Mouse (Mus musculus) right cerebral cortex, postnatal 36 days (tissue): ENCODE measurements around the gene Hoxb8.

Source experiments
- DNase-seq, 2 experiments: peaks; one replicate each; pipeline ENCODE4 v3.0.0; 2022; ENCODE audit warnings: low spot score in 2 of 2, mixed read lengths in 1 of 2

The Hoxb8 gene

DNA sequence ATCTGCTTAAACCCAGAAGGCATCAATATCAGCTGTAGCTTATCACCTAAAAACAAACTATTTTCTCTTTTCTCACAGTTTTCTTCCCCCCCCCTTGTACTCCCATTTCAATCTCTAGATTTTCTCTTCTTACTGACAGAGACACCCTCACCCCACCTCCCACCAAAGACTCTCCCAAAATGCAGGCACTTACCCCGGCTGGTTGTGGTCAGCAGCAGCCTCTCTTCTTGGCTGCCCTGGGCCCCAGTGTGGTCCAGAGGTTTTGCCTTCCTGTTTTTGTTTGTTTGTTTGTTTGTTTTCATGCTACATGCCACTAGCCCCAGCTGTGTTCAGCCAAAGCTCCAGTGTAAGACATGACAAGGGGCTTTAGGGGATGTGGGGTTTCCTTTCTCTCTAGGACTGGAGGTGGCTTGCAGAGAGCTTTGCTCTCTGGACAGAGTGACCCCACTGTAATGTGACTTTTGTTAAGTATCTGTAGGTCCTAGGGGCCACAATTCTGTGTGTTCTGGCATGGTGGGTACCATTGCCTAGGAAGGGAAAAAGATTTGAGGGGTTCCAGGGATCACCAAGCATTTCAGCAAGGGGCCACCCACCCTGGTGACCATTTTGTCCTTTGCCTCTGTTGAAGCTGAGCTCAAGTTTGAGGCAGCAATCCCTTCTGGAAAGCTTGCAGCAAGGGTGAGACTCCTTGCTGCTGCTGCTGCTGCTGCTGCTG lies 13.5 kb upstream of the Hoxb8 start:
- no peak for DNase-seq

DNA sequence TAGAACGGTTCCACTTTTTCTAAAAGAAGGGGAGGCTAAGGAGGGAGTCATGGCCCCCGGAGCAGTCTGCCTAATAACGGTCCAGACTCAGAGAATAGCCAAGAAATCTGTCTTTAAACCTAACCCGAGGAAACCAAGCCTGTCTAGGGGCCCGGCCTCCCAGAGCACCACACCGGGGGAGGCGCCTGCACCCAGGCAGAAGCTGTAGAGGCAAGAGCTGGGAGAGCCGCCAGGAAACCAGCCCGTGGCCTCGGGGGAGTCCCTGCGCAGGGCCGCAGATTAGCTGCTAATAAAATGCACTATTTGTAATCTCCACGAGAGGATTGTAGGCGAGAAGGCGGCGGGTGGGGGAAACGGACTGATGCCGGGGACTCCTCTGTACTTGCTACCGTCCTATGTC lies 11.8 kb upstream of the Hoxb8 start:
- DNase-seq = no peak

DNA sequence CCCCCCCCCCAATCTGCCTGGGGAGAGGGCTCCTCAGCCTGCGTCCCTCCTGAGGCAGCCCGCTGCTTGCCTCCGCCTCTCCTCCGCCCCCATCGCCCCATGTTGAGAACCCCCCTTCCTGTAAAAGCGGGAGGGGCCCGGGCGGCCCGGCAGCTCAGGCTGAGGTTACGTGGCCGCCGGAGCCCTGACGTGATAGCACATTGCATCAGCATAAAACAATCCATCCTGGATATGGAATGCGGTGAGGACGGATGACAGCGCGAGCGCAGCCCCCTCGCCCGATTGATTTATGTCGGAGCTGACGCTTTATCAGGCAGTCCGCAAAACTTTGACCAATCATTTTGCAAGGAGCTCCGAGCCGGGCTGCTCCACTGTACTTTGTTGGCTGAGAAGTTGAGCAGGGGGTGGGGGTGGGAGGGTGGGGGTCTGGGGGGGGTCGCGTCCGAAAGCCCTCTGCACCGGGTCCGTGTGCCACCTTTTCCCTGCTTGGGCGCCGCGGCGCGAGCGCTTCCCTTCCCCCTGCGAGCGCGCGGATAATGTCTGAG lies 10.6 kb upstream of the Hoxb8 start, which contains the start of gene Hoxb9:
Gene Hoxb9, plus strand, starts transcription at position 462 of the 545 bp plus-strand sequence.
- DNase-seq = no peak

DNA sequence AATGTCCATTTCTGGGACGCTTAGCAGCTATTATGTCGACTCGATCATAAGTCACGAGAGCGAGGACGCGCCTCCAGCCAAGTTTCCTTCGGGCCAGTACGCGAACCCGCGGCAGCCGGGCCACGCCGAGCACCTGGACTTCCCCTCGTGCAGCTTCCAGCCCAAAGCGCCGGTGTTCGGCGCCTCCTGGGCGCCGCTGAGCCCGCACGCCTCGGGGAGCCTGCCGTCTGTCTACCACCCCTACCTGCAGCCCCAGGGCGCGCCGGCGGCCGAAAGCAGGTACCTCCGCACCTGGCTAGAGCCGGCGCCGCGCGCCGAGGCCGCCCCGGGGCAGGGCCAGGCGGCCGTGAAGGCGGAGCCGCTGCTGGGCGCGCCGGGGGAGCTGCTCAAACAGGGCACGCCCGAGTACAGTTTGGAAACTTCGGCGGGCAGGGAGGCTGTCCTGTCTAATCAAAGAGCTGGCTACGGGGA lies 10.1 kb upstream of the Hoxb8 start:
- no peak for DNase-seq

DNA sequence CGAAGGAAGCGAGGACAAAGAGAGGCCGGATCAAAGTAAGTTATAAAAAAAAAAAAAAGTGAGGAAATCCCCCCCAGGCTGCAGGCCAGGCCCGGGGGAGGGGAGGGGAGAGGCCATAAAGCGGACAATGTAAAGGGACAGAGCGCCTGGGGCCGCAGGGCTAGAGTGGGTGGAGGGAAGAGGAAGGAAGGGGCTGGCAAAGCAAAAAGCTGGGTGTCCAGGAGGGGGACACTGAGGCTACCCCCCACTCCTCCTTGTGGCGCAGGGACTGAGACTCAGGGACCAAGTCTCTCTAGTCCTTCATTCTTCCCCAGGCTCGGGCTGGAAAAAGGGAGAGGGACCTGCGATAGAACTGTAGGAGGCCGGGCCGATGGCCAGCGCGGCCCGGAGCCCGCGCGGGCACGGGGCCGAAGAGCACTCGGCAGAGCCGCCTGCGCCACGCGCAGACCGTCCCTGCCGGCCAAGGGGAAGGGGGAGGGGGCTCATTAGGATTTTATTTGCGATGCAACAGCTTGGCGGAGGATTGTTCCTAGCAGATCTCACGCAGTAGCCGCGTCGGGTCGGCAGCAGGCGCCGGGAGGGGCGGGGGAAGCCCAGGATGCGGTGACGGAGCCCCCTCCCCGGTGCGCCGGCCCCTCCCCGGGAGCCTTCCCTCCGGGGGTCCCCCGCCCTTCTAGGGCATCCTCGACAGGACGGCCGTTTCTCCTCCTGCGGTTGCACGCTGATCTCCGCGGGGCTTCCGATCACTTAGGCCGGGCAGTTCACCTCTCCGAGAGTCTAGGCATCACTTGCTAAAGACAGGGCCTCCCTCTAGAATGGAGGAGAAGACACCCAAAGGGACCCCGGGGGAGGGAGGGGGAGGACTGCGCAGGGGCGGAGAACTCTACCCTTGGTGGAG lies 9.4 kb upstream of the Hoxb8 start:
- no peak for DNase-seq

DNA sequence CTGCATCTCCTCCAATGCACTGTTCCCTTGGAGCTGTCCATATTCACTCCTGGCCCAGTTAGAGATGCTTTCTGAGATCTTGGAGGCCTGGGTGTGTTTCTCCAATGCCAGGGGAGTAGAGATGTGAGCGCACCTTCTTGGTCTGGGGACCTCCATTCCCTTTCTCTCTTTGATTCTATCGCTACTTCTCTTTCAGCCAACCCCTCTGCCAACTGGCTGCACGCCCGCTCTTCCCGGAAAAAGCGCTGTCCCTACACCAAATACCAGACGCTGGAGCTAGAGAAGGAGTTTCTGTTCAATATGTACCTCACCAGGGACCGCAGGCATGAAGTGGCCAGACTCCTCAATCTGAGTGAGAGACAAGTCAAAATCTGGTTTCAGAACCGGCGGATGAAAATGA lies 7.3 kb upstream of the Hoxb8 start:
- DNase-seq = no peak

DNA sequence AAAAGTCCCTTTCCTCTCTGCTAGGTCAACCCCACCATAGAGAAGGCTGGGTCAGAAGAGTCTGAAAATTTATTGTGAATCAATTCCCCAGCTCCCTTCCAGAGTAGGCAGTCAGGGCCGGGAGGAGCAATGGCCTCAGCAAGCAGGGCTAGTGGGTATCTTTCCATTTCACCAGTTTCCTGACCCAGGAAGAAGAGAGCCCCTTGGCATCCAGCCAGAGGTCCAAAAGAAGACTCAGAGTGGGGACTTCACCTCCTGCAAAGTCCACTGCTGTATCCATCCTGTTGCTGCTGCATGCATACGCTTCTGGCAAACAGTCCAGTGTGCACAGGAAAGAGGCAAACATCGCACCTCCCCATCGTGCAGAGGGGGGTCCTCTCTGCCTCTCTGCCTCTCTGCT lies 5.8 kb upstream of the Hoxb8 start:
- DNase-seq = no peak

DNA sequence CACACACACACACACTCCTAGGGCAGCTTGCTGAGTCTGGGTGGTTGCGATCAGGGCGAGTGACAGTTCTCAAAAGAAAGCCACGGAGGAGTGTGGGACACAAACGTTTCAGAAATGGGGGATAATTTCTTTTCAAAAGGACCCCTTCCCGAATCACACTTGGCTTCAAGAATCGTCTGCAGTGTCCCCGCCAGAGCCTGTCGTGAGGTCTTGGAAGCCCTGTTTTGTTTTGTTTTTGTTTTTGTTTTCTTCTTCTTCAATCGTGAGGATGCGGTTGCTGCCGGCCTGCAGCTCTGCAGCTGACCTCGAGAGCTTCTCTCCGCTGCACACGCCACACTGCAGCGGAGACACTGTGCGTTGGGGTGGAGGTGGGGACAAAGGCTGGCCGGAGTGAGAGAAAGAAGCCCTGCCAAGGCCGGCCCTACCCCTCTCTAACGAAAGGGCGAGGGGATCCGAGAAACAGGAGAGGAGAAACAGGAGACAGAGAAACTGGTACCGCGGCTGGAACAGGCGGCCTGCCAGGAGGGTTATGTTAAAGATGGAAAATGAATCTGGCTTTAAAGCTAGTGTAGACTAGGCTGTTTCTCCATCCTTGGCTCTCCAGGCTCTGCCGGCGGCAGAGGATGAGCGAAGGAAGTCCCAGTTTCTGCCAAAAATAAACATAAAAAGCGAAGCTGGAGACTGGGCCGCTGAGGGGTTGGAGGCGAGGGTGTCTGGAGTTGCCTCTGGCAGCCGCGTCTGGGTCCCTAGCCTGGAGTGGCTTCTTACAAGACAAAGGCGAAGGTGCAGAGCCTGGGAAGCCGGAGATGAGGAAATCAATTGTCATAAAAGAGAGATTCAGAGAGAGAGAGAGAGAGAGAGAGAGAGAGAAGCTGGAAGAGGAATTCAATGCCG lies 4.3 kb upstream of the Hoxb8 start:
- no peak for DNase-seq

DNA sequence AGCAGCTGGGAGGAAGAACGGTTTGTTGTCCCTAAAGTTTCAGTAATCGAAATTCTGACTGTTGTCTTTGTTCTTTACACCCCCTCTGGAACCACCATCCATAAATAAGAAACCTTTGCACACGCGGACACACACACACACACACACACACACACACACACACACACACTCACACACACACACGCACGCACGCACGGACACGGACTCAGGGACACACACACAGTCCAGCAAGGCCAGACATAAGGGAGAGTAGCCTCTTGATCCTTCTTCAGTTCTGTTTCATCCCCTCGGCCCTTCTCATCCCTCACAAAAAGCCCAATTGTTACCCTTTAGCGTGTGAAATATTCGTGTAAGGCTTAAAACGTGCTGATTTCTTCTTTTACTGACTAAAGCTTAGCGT lies 3.4 kb upstream of the Hoxb8 start:
- no peak for DNase-seq

DNA sequence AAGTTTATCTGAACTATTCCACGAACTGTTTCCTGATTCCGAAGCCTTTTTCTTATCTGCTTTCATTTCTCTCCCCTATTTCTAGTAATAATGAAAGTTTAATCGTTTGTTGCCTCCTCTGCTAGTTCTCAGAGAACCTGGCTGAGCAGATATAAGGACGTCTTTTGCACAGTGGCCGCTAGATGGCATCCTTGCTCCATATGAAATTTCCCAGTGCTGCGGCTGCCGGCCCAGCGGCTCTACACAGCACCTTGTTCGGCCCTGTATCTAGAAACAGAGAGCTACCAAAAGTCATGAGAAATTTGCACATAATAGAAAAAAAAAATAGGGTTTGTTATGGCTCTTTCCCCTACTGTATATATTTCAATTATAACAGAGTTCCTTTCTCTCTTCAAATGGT lies 2.9 kb upstream of the Hoxb8 start:
- peak; percentile 64 to 69 for DNase-seq

DNA sequence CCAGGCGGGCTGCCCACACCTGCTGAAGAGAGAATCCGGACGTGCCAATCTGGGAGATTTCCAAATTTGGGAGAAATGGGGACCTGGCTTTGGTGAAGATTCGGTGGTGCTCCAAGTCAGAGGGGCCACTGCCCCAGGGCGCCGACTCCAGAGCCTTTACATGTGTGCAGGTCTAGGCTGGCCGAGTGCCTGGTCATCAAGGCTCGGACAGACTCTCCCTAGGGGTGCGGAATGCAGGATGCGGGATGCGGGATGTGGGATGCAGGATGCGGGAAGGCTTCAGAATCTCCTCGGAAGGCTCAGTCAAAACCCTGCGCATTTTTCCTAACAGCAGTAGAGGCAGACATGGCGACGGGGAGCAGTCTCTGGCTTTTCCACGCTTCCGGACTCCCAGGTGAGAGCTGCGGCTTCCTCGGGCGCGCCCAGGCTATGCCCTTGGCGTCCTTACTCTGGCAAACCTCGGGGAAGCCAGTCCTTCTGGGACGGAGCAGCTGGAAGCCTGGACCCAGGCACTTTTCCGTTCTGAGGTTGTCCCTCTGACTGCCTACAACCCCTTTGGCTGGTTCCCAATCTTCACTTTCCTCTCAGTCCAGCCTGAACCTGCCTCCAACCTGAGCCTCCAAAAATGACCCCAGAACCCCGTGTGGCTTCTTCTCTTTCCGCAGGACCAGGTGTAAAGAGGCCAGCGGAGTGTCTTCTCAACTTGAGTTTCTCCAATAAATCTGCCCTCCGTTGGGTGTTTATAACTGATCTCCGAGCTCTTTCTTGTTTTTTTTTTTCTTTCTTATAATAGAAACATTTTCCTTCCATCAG lies 2.1 kb upstream of the Hoxb8 start:
- DNase-seq = no peak

DNA sequence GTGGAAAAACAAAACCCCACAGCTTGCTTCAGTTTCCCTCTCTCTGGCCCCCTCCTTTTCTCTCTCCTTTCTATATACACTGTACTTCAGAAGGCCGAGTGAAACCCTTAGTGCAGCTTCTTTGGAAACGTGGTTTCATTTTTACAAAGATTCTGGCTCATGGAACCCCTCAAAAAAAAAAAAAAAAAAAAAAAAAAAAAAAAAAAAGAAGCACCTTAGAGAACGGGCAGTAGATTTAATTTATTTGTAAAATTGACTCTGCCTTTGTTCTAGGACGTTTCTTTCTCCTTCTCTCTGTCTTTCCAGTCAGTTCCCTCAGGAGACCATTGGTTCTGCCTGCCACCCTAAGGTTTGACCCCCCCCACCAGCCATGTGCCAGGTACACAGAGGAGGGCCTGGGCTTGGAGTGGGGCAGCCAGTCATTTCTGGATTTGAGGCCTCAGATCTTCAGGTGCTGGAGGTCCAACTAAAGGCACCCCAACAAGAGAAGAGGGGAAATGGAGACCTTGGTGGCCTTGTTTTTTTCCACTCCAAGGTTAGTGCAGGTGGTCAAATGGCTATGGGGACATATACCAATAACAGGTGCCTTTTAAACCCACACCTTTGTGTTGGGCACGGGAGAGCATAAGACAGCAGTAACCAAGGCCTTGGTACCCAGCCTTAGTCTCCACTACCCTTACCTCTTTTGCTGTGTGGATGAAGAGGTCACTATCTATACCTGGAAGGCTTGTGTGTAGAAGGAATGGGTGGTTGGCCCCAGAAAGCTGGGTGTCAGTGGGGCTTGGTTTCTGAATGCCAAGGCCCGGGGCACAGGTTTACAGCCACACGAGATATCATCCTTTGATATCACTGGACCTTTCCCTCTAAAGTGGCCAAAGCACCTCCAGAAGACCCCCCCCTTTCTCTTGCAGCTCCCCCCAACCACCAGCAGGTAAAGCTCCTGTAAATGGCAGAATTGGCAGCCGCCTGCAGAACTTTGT lies 1.0 kb upstream of the Hoxb8 start:
- DNase-seq = no peak

DNA sequence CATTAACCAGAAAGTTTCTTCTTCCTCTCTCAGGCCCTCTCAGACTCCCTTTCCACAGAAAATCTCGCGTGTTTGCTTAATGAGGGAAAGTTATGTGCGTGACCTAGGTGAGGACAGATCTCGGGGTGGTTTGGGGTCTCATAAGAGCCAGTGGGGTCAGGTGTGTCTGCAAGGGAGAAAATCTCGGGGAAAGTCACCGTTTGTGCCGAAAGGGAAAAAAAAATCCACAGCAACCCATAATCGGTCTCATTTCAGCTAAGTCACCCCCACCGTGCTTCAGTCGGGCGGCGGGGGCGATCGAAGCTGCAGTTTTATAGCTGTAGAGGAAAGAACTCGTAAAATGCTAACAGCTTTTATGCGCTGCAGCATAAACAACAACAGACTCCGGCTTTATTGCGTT lies 309 bp upstream of the Hoxb8 start:
- DNase-seq = no peak

DNA sequence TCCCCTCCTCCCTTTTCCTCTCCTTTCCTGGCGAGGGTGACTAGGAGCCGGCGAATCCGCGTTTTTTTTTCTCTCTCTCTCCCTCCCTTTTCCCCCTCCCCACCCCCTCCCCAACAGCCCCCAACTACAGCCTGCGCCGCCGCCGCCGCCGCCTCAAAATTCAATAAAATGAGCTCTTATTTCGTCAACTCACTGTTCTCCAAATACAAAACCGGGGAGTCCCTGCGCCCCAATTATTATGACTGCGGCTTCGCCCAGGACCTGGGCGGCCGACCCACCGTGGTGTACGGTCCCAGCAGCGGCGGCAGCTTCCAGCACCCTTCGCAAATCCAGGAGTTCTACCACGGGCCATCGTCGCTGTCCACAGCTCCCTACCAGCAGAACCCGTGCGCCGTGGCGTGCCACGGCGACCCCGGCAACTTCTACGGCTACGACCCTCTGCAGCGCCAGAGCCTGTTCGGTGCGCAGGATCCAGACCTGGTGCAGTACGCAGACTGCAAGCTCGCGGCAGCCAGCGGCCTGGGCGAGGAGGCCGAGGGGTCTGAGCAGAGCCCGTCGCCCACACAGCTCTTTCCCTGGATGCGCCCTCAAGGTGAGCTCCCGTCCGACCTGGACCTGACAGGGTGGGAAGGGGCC lies 1.2 kb downstream of the Hoxb8 start:
- DNase-seq = no peak

DNA sequence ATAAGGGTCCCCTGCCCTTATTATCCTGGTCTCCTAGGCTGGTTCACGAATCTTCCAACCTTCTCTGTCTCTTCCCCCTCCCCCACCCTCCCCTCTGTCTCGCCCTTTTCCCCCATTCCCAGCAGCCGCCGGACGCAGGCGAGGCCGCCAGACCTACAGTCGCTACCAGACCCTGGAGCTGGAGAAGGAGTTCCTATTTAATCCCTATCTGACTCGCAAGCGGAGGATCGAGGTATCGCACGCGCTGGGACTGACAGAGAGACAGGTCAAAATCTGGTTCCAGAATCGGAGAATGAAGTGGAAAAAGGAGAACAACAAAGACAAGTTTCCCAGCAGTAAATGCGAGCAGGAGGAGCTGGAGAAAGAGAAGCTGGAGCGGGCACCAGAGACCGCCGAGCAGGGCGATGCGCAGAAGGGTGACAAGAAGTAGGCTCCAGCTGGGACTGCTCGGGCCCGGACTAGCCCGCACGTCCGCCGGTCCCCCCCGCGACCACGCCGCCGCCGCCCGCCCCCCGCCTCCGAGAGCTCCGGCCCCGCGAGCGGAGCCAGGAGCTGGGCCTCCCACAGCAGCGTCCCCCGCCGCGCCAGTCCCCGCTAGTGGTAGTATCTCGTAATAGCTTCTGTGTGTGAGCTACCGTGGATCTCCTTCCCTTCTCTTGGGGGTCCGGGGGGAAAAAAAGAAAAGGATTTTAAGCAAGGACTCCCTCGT lies 2.5 kb downstream of the Hoxb8 start:
- no peak for DNase-seq

DNA sequence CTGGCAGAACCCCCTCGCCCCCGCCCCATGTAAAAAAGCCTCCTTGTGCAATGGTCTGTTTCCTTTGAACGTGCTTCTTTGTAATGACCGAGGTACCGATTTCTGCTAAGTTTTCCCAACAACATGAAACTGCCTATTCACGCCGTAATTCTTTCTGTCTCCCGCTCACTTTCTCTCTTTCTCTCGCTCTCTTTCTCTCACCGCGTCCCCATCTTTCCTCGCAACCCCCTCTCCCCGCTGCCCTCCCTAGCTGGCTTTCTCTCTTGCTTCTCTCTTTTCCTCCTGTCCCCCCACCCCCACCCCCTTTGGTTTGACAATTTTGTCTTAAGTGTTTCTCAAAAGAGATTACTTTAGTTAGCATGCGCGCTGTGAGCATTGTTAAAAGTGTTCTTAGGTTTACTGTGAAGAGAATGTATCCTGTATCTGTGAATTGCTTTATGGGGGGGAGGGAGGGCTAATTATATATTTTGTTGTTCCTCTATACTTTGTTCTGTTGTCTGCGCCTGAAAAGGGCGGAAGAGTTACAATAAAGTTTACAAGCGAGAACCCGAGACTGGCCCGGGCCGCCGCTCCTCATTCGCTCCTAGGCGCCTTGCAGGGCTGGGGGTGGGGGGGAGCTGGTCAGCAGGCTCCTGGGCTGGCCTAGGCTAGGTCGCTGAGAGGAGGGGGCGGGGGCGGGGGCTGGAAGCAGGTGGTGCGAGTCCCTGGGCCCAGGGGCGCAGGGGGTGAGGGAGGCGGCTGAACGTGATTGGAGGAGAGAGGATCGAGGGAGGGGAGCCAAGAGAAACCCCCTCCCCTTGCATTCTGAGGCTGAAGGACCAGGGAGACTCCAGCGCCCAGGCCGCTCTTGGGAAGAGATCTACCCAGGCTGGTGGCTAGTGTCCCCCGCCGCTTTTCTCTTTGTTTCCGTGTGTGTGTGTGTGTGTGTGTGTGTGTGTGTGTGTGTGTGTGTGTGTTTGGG lies 3.3 kb downstream of the Hoxb8 start:
- DNase-seq = no peak
